In the genomic region with DNA sequence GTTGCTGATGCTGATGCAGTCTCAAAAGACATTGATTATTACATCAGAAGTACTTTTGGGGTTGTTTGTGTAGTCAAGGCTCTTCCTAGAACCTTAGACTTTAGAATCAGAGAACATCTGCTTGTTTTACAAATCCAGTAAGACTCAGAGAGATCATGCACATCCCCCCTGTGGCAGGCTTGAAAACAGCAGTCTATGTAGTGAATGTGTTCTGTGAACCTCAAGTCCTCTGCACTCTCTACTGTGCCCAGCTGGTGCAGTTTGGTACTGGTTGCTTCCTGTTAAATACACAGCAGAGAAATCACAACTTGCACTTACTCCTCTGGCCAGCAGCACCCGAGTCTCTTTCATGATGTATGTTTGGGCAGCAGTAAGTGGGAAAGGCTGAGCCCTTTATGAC, we compare ENCODE assay signal across 9 mouse cellular contexts. TPM values are rescaled to one million over a fixed set of nuclear protein-coding genes. Genes with fewer than 3 reads are reported as not detected.
DNase-seq lines count a peak whose midpoint lies in the region; ATAC-seq and TF ChIP-seq lines count a peak whose summit lies in the region.
"Had no signal": no experiment of that assay in that cellular context is flagged by ENCODE, and none has a peak within 500 bp of the region (broad histone marks: within the 10 kb centered on the region; RNA-seq: fewer than 3 reads in every experiment).

No protein-coding gene starts in this region.

- DNase-seq in midbrain, embryonic 10.5 days (ENCODE audit: low spot score): peak; percentile 35
- DNase-seq in frontal cortex, postnatal 14 days (ENCODE audit: low spot score in 2 of 2): peak; percentile 56 to 62
- peak; percentile 67 to 71 for DNase-seq in kidney, postnatal 25 days
- peak; percentile 73 for DNase-seq in lung, postnatal 0 days (ENCODE audit: low spot score)
- peak; percentile 62 to 67 for DNase-seq in spleen, adult 2 months (ENCODE audit: low read depth in 1 of 2, low spot score in 2 of 2)
- no peak for DNase-seq in urinary bladder, adult 2 months (ENCODE audit: low spot score)

- no peaks in the 10 kb centered on the region for H3K9me3 ChIP-seq in midbrain, embryonic 10.5 days (replicated peaks)
- no peaks in the 10 kb centered on the region for H3K9me3 ChIP-seq in midbrain, embryonic 16.5 days (replicated peaks; ENCODE audit: control insufficient read depth, low read length, poor library complexity, severe bottlenecking)
- no peaks in the 10 kb centered on the region for H3K9me3 ChIP-seq in lung, postnatal 0 days (ENCODE audit: low read length)
- H3K9me3 ChIP-seq: midbrain, embryonic 12.5 days had no signal

- H3K4me1 ChIP-seq in midbrain, embryonic 10.5 days: no peaks in the 10 kb centered on the region
- no peaks in the 10 kb centered on the region for H3K4me1 ChIP-seq in midbrain, embryonic 16.5 days (ENCODE audit: control insufficient read depth, insufficient read depth, low read length)
- H3K4me1 ChIP-seq in lung, postnatal 0 days (ENCODE audit: insufficient read depth, low read depth, low read length): no peaks in the 10 kb centered on the region
- H3K4me1 ChIP-seq in spleen, adult 2 months (ENCODE audit: control insufficient read depth, insufficient read depth, insufficient read length): no peaks in the 10 kb centered on the region
- H3K4me1 ChIP-seq: midbrain, embryonic 12.5 days had no signal

- H3K36me3 ChIP-seq in midbrain, embryonic 10.5 days: no peaks in the 10 kb centered on the region
- no peaks in the 10 kb centered on the region for H3K36me3 ChIP-seq in midbrain, embryonic 16.5 days (ENCODE audit: control insufficient read depth, insufficient read depth, low read length)
- no peaks in the 10 kb centered on the region for H3K36me3 ChIP-seq in lung, postnatal 0 days (ENCODE audit: insufficient read depth, low read length)
- H3K36me3 ChIP-seq in spleen, adult 2 months (ENCODE audit: control insufficient read depth, insufficient read depth, low read length): no peaks in the 10 kb centered on the region
- H3K36me3 ChIP-seq: midbrain, embryonic 12.5 days had no signal

- no peak overlapping the region for H3K27ac ChIP-seq in midbrain, embryonic 10.5 days (replicated peaks)
- H3K27ac ChIP-seq in midbrain, embryonic 16.5 days (ENCODE audit: low read length): no peak overlapping the region
- H3K27ac ChIP-seq in lung, postnatal 0 days (ENCODE audit: low read length): no peak overlapping the region
- H3K27ac ChIP-seq in spleen, adult 2 months (ENCODE audit: insufficient read depth, low read length): no peak overlapping the region
- H3K27ac ChIP-seq: midbrain, embryonic 12.5 days had no signal

- no peaks in the 10 kb centered on the region for H3K27me3 ChIP-seq in midbrain, embryonic 10.5 days (ENCODE audit: low read depth, poor library complexity, severe bottlenecking)
- no peaks in the 10 kb centered on the region for H3K27me3 ChIP-seq in midbrain, embryonic 16.5 days (ENCODE audit: control insufficient read depth, insufficient read depth, low read depth, low read length)
- H3K27me3 ChIP-seq in lung, postnatal 0 days (replicated peaks; ENCODE audit: insufficient read depth, low read length): no peaks in the 10 kb centered on the region
- H3K27me3 ChIP-seq in spleen, adult 2 months (ENCODE audit: control insufficient read depth, insufficient read depth, low read length): no peaks in the 10 kb centered on the region
- H3K27me3 ChIP-seq: midbrain, embryonic 12.5 days had no signal

- no peak for TF ChIP-seq EP300 in lung, postnatal 0 days (IDR thresholded peaks at IDR 0.05)

- no peak overlapping the region for H3K9ac ChIP-seq in midbrain, embryonic 16.5 days (ENCODE audit: low read depth, low read length)
- no peak overlapping the region for H3K9ac ChIP-seq in lung, postnatal 0 days (replicated peaks; ENCODE audit: low read depth)
- H3K9ac ChIP-seq: midbrain, embryonic 12.5 days had no signal

- ATAC-seq in midbrain, embryonic 16.5 days: no peak
- ATAC-seq in activated CD4-positive, CD25-positive, alpha-beta regulatory T cell, adult 4 months: peak; percentile 99
- peak; percentile 54 for ATAC-seq in lung, postnatal 0 days

- peak; percentile 70 for TF ChIP-seq CTCF in lung, postnatal 0 days (IDR thresholded peaks at IDR 0.05)
- TF ChIP-seq CTCF in spleen, adult 2 months (IDR thresholded peaks at IDR 0.05; ENCODE audit: extremely low read depth, insufficient read depth, insufficient read length, insufficient replicate concordance): peak; percentile 21; the same call in 1 of the 2 replicates

- no peak overlapping the region for H3K4me2 ChIP-seq in midbrain, embryonic 16.5 days (ENCODE audit: low read length)
- H3K4me2 ChIP-seq in lung, postnatal 0 days (replicated peaks; ENCODE audit: low read depth, low read length): no peak overlapping the region
- H3K4me2 ChIP-seq: midbrain, embryonic 12.5 days had no signal

- 32% methylated on average over 1 of the region's 1 CpGs for WGBS in midbrain, embryonic 10.5 days
- 56% methylated on average over 1 of the region's 1 CpGs for WGBS in midbrain, embryonic 16.5 days
- 20% methylated on average over 1 of the region's 1 CpGs for whole genome bisulfite sequencing in lung, postnatal 0 days
- 0% methylated on average over 1 of the region's 1 CpGs for WGBS in spleen, adult 2 months

- no peak for TF ChIP-seq POLR2A in spleen, adult 2 months (IDR thresholded peaks at IDR 0.05; ENCODE audit: low read depth, low read length)

- H3K4me3 ChIP-seq in midbrain, embryonic 10.5 days: no peak overlapping the region
- no peak overlapping the region for H3K4me3 ChIP-seq in midbrain, embryonic 16.5 days (ENCODE audit: low read depth, low read length)
- H3K4me3 ChIP-seq in lung, postnatal 0 days (ENCODE audit: low read depth, low read length): no peak overlapping the region
- no peak overlapping the region for H3K4me3 ChIP-seq in spleen, adult 2 months (ENCODE audit: extremely low read depth, insufficient read depth, insufficient read length)
- H3K4me3 ChIP-seq: midbrain, embryonic 12.5 days had no signal

RNA-seq across cellular contexts. Expression of gene Dtnb, which starts 11.6 kb away (rescaled TPM):
- 26.3 and 30.6 TPM in 2 replicates for polyA plus RNA-seq in midbrain, embryonic 10.5 days (2016; fragmentation: Nextera tagmentation; extraction: Ambion mirVana)
- polyA plus RNA-seq in midbrain, embryonic 16.5 days (2015; fragmentation: Nextera tagmentation; extraction: Ambion mirVana): 44.5 and 50.4 TPM in 2 replicates
- polyA plus RNA-seq in activated CD4-positive, CD25-positive, alpha-beta regulatory T cell, adult 4 months (2017; shearing (Covaris generic)): 10 to 100 TPM; 20.2 to 20.4 TPM
- polyA plus RNA-seq in lung, postnatal 0 days (2015; fragmentation: Nextera tagmentation; extraction: Ambion mirVana): 14.5 and 18.8 TPM in 2 replicates
- 31.0 and 31.8 TPM in 2 replicates for polyA plus RNA-seq in spleen, adult 2 months (2012; rRNA removed)
- 21.2 and 24.9 TPM in 2 replicates for polyA plus RNA-seq in urinary bladder, adult 2 months (2012; rRNA removed)
